Mouse (Mus musculus) forebrain, embryonic 14.5 days (tissue): ENCODE results near the gene Slc44a1. TPM values are rescaled to one million over a fixed set of nuclear protein-coding genes. Genes with fewer than 3 reads are reported as not detected.

ENCODE experiments used
- ATAC-seq: fragments of 200-750 bp; cut with Nextera tagmentation; 2 replicates; pipeline ENCODE4 v1.8.0; 2017; ENCODE audit warnings: mild to moderate bottlenecking, moderate library complexity
- DNase-seq: peaks from one replicate; pipeline ENCODE4 v3.0.0-alpha.2; 2015; ENCODE audit warnings: low spot score
- H3K27ac ChIP-seq: fragments of 300-500 bp; sonication (generic); 2 replicates; pipeline ENCODE4 v1.5.1; 2014; ENCODE audit warnings: low read depth, mild to moderate bottlenecking, control low read depth, low read length, moderate library complexity
- H3K27me3 ChIP-seq: fragments of 300-500 bp; sonication (generic); replicated peaks from 2 replicates; pipeline ENCODE4 v1.6.1; 2014; ENCODE audit warnings: low read length, control low read depth, mixed read lengths; ENCODE audit not compliant: control insufficient read depth, insufficient read depth
- H3K36me3 ChIP-seq: fragments of 300-500 bp; sonication (generic); 2 replicates; pipeline ENCODE4 v1.6.1; 2014; ENCODE audit warnings: low read length, control low read depth; ENCODE audit not compliant: control insufficient read depth, insufficient read depth
- H3K4me1 ChIP-seq: fragments of 300-500 bp; sonication (generic); 2 replicates; pipeline ENCODE4 v1.6.1; 2014; ENCODE audit warnings: antibody characterized with exemption, low read length, control low read depth; ENCODE audit not compliant: control insufficient read depth, insufficient read depth
- H3K4me2 ChIP-seq: fragments of 300-500 bp; sonication (generic); 2 replicates; pipeline ENCODE4 v1.6.1; 2014; ENCODE audit warnings: mild to moderate bottlenecking, control low read depth, low read length
- H3K4me3 ChIP-seq: fragments of 300-500 bp; sonication (generic); 2 replicates; pipeline ENCODE4 v1.5.1; 2014; ENCODE audit warnings: low read depth, low read length, control low read depth
- H3K9ac ChIP-seq: fragments of 300-500 bp; sonication (generic); 2 replicates; pipeline ENCODE4 v1.6.1; 2014; ENCODE audit warnings: mild to moderate bottlenecking, low read length, control low read depth, moderate library complexity
- H3K9me3 ChIP-seq: fragments of 300-500 bp; sonication (generic); replicated peaks from 2 replicates; pipeline ENCODE4 v1.6.1; 2016; ENCODE audit warnings: low read length, control low read depth, mixed read lengths; ENCODE audit not compliant: control insufficient read depth
- WGBS: fragments of 180-500 bp; shearing (Covaris S2); extraction: QIAGEN DNeasy Blood & Tissue Kit; methylation state at CpG from one replicate; pipeline ENCODE4 v1.1.7; 2014; 5-methylcytosine and 5-hydroxymethylcytosine counted together
- polyA plus RNA-seq: library from polyadenylated mRNA; unstranded; fragments of >200 nt; fragmentation: Nextera tagmentation; extraction: Ambion mirVana; gene quantifications from 2 replicates; pipeline ENCODE4 v1.2.1, GENCODE M21; 2014

Slc44a1 gene
- polyA plus RNA-seq, 1 experiment from 2014 or later, result 12.1 TPM

DNA sequence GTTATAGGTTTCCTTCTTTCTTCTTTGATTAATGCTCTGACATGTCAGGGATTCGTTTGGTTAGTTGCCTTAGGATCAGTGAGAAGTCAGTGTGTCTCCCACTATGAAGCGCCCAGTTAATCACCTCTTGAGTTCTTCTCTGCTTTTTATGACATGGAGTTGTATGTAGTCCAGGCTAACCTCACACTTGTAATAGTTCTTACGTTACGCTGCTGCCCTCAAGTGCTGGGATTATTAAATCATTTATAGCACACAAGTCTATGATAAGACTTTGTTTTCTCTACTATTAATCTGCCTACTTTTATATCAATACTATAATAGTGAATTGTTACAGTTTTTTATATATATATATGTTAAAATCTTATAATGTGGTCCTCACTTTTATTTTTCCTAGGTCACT, 109.2 kb downstream of the Slc44a1 start:
- no peak overlapping the region for H3K4me2 ChIP-seq
- H3K27ac ChIP-seq, result no peak overlapping the region
- H3K27me3 ChIP-seq, result no peaks in the 10 kb centered on the region
- no peaks in the 10 kb centered on the region for H3K9me3 ChIP-seq
- H3K36me3 ChIP-seq, result peaks cover 18% of the 10 kb centered on the region
- peak; percentile 39 for DNase-seq
- 93% methylated on average over 4 of the region's 4 CpGs for WGBS
- H3K4me3 ChIP-seq, result no peak overlapping the region
- H3K9ac ChIP-seq, result no peak overlapping the region
- H3K4me1 ChIP-seq, result no peaks in the 10 kb centered on the region
- no peak for ATAC-seq

DNA sequence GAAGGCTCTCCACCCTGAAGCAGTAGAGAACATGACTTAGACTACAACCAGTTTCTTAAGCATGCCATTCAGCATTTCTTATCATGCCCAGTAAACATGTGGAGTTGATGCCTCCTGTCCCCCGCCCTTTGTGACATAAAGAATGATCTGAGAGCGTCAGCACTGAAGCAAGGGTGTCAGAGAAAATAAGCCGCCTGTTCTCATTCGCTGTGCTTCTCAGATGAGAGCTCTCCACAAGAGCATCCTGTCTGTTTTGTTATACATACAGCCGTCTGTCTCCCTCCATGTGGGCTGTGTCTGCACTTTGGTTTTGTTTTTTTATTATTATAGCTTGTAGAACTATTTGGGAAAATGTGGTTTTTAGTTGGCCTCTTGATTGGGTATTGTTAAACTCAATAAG, 124.4 kb downstream of the Slc44a1 start:
- peaks cover 13% of the 10 kb centered on the region for H3K36me3 ChIP-seq
- H3K4me3 ChIP-seq, result no peak overlapping the region
- H3K9ac ChIP-seq, result no peak overlapping the region
- no peak for DNase-seq
- H3K4me1 ChIP-seq, result no peaks in the 10 kb centered on the region
- H3K9me3 ChIP-seq, result no peaks in the 10 kb centered on the region
- ATAC-seq, result no peak
- H3K27ac ChIP-seq, result no peak overlapping the region
- H3K4me2 ChIP-seq, result no peak overlapping the region
- no peaks in the 10 kb centered on the region for H3K27me3 ChIP-seq
- 82% methylated on average over 5 of the region's 5 CpGs for WGBS

DNA sequence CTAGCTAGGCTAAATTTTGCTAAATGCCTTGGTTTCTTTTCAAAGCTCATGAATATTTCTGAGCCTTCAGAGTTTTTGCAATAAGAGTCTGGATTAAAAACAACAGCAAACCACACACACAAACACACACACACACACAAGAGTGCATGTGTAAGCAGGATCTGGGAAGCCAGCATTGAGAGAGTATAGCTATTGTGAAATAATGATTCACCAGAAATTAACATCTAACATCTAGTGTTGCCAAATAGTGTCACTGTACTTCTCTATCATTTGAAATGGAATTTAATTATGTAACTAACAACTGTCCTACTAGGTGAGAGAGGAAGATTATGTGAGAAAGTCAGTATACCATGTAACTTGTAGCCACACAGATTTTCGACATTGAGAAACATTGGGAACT, 126.9 kb downstream of the Slc44a1 start:
- 85% methylated on average over 1 of the region's 1 CpGs for WGBS
- no peak overlapping the region for H3K4me2 ChIP-seq

DNA sequence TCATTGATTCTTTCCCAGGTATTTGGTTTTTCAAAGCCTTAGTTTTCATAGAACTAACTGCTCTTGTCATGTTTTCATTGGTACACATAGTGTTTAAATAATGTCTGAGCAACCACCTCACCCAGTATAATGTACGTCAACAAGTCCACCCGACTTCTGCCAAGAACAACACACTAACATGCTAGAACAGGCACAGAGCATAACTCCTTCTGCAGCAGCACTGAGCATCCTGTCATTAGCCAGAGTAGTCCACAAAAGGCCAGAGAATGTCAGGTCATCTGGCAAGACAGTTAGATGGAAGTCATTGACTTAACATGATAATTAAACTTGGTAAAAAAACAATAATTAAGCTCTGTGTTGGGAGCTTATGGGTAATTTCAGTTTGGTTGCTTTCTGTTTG, 135.3 kb downstream of the Slc44a1 start:
- Histone ChIP-seq H3K9me3 (no peaks in the 10 kb centered on the region), H3K27me3 (no peaks in the 10 kb centered on the region), H3K27ac (no peak overlapping the region), H3K4me1 (no peaks in the 10 kb centered on the region), H3K9ac (no peak overlapping the region), H3K4me2 (no peak overlapping the region), H3K36me3 (no peaks in the 10 kb centered on the region), H3K4me3 (no peak overlapping the region)
- ATAC-seq, result no peak
- WGBS, result 91% methylated on average over 2 of the region's 2 CpGs
- no peak for DNase-seq

More for the DNA sequence above, 126.9 kb downstream of the Slc44a1 start:
- Histone ChIP-seq H3K27ac (no peak overlapping the region), H3K27me3 (no peaks in the 10 kb centered on the region), H3K9me3 (no peaks in the 10 kb centered on the region), H3K4me3 (no peak overlapping the region), H3K36me3 (peaks cover 7% of the 10 kb centered on the region), H3K9ac (no peak overlapping the region), H3K4me1 (no peaks in the 10 kb centered on the region)
- no peak for DNase-seq
- ATAC-seq, result no peak

DNA sequence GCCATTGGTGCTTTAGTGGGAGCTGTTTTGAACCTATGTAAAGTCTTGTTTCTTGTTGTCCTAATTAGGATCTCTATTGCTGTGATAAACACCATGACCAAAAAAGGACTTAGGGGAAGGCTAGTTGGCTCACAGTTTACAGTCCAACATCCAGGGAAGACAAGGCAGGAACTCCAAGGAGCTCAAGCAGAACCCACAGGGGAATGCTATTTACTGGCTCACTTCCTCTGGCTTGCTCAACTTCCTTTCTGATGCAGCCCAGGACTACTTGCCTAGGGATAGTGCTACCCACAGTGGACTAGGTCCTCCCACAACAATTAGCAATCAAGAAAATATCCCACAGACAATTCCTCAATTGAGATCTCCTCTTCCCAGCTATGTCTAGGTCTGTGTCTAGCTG, 147.5 kb downstream of the Slc44a1 start:
- H3K36me3 ChIP-seq, result no peaks in the 10 kb centered on the region
- ATAC-seq (no peak), DNase-seq (no peak)
- no peaks in the 10 kb centered on the region for H3K4me1 ChIP-seq
- H3K9me3 ChIP-seq, result no peaks in the 10 kb centered on the region
- H3K4me2 ChIP-seq, result no peak overlapping the region
- H3K27me3 ChIP-seq, result no peaks in the 10 kb centered on the region
- no peak overlapping the region for H3K4me3 ChIP-seq
- no peak overlapping the region for H3K27ac ChIP-seq
- H3K9ac ChIP-seq, result no peak overlapping the region

DNA sequence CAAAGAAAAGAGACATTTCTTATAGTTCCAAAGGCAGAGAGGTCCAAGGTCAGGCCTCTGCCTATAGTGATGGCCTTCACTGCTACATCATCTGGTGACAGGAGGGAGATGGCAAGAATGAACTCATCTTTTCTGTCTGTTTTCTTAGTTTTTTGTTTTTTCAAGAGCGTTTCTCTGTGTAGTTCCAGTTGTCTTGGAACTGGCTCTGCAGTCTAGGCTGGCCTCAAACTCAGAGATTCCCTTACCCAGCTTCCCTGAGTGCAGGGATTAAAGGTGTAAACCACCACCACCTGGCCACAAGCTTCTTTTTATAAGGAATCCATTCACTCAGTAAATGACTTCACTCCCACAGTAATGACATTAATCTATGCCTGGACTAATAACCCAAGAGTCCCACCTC, 148.7 kb downstream of the Slc44a1 start:
- Histone ChIP-seq H3K27ac (no peak overlapping the region), H3K4me1 (no peaks in the 10 kb centered on the region), H3K9ac (no peak overlapping the region), H3K9me3 (no peaks in the 10 kb centered on the region), H3K27me3 (no peaks in the 10 kb centered on the region), H3K4me3 (no peak overlapping the region), H3K36me3 (no peaks in the 10 kb centered on the region), H3K4me2 (no peak overlapping the region)
- ATAC-seq (no peak), DNase-seq (no peak)
- 84% methylated on average over 1 of the region's 1 CpGs for WGBS

DNA sequence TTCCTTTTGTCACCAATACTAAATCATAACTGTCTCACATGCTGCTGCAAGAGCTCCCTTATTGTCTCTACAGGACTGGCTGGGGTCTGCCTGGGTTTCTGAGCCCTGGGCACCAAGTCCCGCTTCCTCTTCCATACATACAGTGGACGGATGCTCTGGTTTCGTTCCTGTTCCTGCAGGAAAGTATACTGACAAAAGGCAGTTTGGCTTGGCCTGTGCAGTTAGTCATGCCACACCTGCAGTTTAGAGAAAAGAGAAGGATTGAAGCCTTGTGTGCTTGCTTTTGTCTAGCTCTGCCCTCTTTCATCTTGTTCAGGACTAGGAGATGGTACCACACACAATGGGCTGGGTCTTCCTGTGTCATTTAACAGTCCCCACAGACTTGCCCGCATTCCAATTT, 149.3 kb downstream of the Slc44a1 start:
- H3K27ac ChIP-seq, result no peak overlapping the region
- WGBS, result 84% methylated on average over 4 of the region's 4 CpGs
- DNase-seq, result no peak
- H3K4me1 ChIP-seq, result no peaks in the 10 kb centered on the region
- no peak for ATAC-seq
- no peaks in the 10 kb centered on the region for H3K9me3 ChIP-seq
- H3K4me2 ChIP-seq, result no peak overlapping the region
- H3K4me3 ChIP-seq, result no peak overlapping the region
- no peaks in the 10 kb centered on the region for H3K36me3 ChIP-seq
- H3K27me3 ChIP-seq, result no peaks in the 10 kb centered on the region
- no peak overlapping the region for H3K9ac ChIP-seq

DNA sequence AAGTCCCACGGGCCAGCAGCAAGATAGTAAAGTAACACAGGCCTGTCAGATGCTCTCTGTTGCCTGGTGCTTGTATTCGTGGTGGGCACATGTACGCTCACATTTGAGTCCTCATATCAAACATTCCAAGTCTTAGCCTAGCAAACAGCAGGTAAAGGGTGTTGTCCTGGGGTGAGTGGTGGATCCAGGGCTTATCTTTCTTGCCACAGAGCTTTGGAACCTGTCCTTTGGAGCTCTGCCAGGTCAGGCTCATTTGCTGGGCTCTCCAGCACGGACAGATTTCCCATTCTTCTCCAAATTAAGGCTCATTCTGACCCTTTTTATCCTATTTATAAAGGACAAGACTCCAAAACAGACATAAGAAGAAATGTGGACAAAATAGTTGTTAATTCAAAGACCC, 149.9 kb downstream of the Slc44a1 start:
- no peak for ATAC-seq
- H3K9ac ChIP-seq, result no peak overlapping the region
- no peaks in the 10 kb centered on the region for H3K27me3 ChIP-seq
- H3K4me1 ChIP-seq, result no peaks in the 10 kb centered on the region
- no peak for DNase-seq
- H3K36me3 ChIP-seq, result no peaks in the 10 kb centered on the region
- no peaks in the 10 kb centered on the region for H3K9me3 ChIP-seq
- H3K4me3 ChIP-seq, result no peak overlapping the region
- H3K4me2 ChIP-seq, result no peak overlapping the region
- no peak overlapping the region for H3K27ac ChIP-seq
- 68% methylated on average over 4 of the region's 4 CpGs for WGBS

DNA sequence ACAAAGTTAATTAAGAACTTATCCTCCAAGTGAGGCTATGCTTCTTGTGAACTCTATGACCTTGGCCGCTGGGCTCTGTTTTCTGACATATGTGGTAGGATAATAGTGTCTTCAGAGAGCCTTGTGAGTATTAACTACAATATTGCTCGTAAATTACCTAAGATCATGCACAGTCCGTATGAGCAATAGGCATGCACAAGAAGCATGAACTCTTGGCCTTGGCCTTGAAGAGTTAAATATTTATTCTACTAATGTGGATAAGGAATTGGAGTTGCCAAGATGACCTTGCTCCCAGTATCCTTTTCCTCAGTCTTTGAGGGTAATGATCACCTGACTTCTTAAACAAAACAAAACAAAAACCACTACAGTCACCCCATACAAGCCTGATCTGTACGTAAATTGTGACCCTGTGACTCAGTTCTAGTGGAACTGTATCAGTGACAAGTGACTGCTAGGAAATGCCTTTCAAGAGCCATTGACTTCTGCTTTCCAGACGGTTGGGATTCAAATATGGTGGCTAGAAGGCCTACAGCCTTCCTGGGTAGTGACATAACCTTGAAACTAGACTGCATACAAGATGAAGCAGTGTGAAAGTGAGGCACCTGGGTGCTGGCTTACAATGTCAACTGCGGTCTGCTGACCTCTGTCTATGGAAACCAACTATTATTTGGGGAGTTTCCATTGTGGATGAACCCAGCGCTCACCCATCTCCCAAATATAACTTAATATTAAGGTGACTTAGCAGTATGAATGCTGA, 150.7 kb downstream of the Slc44a1 start:
- H3K27me3 ChIP-seq, result no peaks in the 10 kb centered on the region
- H3K4me3 ChIP-seq, result no peak overlapping the region
- no peak for DNase-seq
- H3K9me3 ChIP-seq, result no peaks in the 10 kb centered on the region
- no peaks in the 10 kb centered on the region; the same call in 1 of the 2 replicates for H3K4me1 ChIP-seq
- H3K4me2 ChIP-seq, result no peak overlapping the region
- no peaks in the 10 kb centered on the region for H3K36me3 ChIP-seq
- WGBS, result 89% methylated on average over 7 of the region's 7 CpGs
- no peak overlapping the region for H3K27ac ChIP-seq
- ATAC-seq, result no peak
- no peak overlapping the region for H3K9ac ChIP-seq
